Mouse (Mus musculus) erythroblast, embryonic 14.5 days (primary cell): Measurements from ENCODE around the gene Slc37a4.

ENCODE experiments used
- GATA1 ChIP-seq: IDR thresholded peaks from 2 replicates; pipeline ENCODE4 v1.6.1; 2012; ENCODE audit warnings: low read length, inconsistent platforms, mixed read lengths
- TAL1 ChIP-seq: IDR thresholded peaks from 3 replicates; pipeline ENCODE4 v1.6.1; 2012; ENCODE audit warnings: low read length, inconsistent platforms, mixed read lengths

GRCm38 (mm10) chr9:44376141-44376540 is 20.5 kb upstream of the Slc37a4 start:
- TF ChIP-seq TAL1 = no peak
- TF ChIP-seq GATA1 = no peak
